Mouse (Mus musculus): ENCODE results near the gene Pcgf5. TPM values are rescaled to one million over a fixed set of nuclear protein-coding genes. Genes with fewer than 3 reads are reported as not detected.

Pcgf5 gene
- polyA plus RNA-seq, 1 experiment from 2014 or later = 8.8 TPM

GRCm38 (mm10) chr19:36390714-36391113 is 42.6 kb downstream of the Pcgf5 start:
- H3K27me3 ChIP-seq (replicated peaks) = no peaks in the 10 kb centered on the region
- no peaks in the 10 kb centered on the region for H3K9me3 ChIP-seq
- ATAC-seq (ENCODE audit: low FRiP score, low read depth) = no peak
- H3K4me3 ChIP-seq = no peak overlapping the region
- no peak overlapping the region for H3K9ac ChIP-seq
- no peaks in the 10 kb centered on the region for H3K36me3 ChIP-seq
- WGBS = 50% methylated on average over 1 of the region's 1 CpGs
- no peaks in the 10 kb centered on the region for H3K4me1 ChIP-seq
- no peak overlapping the region for H3K27ac ChIP-seq
- no peak overlapping the region for H3K4me2 ChIP-seq (replicated peaks)

GRCm38 (mm10) chr19:36398500-36398899 is 50.4 kb downstream of the Pcgf5 start:
- Histone ChIP-seq H3K9me3 (no peaks in the 10 kb centered on the region), H3K4me3 (no peak overlapping the region), H3K9ac (no peak overlapping the region), H3K4me2 (replicated peaks) (no peak overlapping the region), H3K27ac (no peak overlapping the region), H3K27me3 (replicated peaks) (no peaks in the 10 kb centered on the region), H3K4me1 (no peaks in the 10 kb centered on the region), H3K36me3 (no peaks in the 10 kb centered on the region)
- WGBS = 88% methylated on average over 3 of the region's 3 CpGs
- no peak for ATAC-seq (ENCODE audit: low FRiP score, low read depth)

- H3K36me3 ChIP-seq = no peaks in the 10 kb centered on the region
- H3K27me3 ChIP-seq (replicated peaks) = peaks cover 5% of the 10 kb centered on the region
- no peak overlapping the region for H3K9ac ChIP-seq
- H3K27ac ChIP-seq = no peak overlapping the region
- ATAC-seq (ENCODE audit: low FRiP score, low read depth) = no peak
- 69% methylated on average over 10 of the region's 10 CpGs for WGBS
- H3K4me1 ChIP-seq = peaks cover 4% of the 10 kb centered on the region; the same call in 1 of the 2 replicates
- H3K4me2 ChIP-seq (replicated peaks) = peak overlapping the region; percentile 86; the same call in 1 of the 2 replicates
- H3K9me3 ChIP-seq = no peaks in the 10 kb centered on the region
- no peak overlapping the region for H3K4me3 ChIP-seq
Measured at GRCm38 (mm10) chr19:36408352-36409100, 60.4 kb downstream of the Pcgf5 start.

GRCm38 (mm10) chr19:36409280-36409860 is 61.3 kb downstream of the Pcgf5 start:
- under 1% methylated on average over 51 of the region's 53 CpGs for WGBS
- H3K9me3 ChIP-seq = no peaks in the 10 kb centered on the region
- peak overlapping the region; percentile 76 for H3K4me3 ChIP-seq
- peak; percentile 97 for ATAC-seq (ENCODE audit: low FRiP score, low read depth)
- H3K4me1 ChIP-seq = peaks cover 4% of the 10 kb centered on the region; the same call in 1 of the 2 replicates
- H3K27me3 ChIP-seq (replicated peaks) = peaks cover 5% of the 10 kb centered on the region
- H3K36me3 ChIP-seq = no peaks in the 10 kb centered on the region
- H3K4me2 ChIP-seq (replicated peaks) = peak overlapping the region; percentile 86
- no peak overlapping the region for H3K27ac ChIP-seq
- peak overlapping the region; percentile 72 for H3K9ac ChIP-seq

- H3K4me2 ChIP-seq (replicated peaks) = peak overlapping the region; percentile 86
- H3K27me3 ChIP-seq (replicated peaks) = peaks cover 5% of the 10 kb centered on the region
- WGBS = under 1% methylated on average over 68 of the region's 82 CpGs
- no peaks in the 10 kb centered on the region for H3K36me3 ChIP-seq
- H3K9me3 ChIP-seq = no peaks in the 10 kb centered on the region
- no peak for ATAC-seq (ENCODE audit: low FRiP score, low read depth)
- H3K4me1 ChIP-seq = peaks cover 4% of the 10 kb centered on the region; the same call in 1 of the 2 replicates
- peak overlapping the region; percentile 72 for H3K9ac ChIP-seq
- H3K4me3 ChIP-seq = peak overlapping the region; percentile 76
- H3K27ac ChIP-seq = no peak overlapping the region
Measured at GRCm38 (mm10) chr19:36409861-36410392, 61.8 kb downstream of the Pcgf5 start.

GRCm38 (mm10) chr19:36419885-36420284 is 71.8 kb downstream of the Pcgf5 start:
- ATAC-seq (ENCODE audit: low FRiP score, low read depth) = no peak
- H3K4me1 ChIP-seq = no peaks in the 10 kb centered on the region
- H3K4me2 ChIP-seq (replicated peaks) = no peak overlapping the region
- no peak overlapping the region for H3K9ac ChIP-seq
- no peaks in the 10 kb centered on the region for H3K36me3 ChIP-seq
- no peak overlapping the region for H3K27ac ChIP-seq
- H3K9me3 ChIP-seq = no peaks in the 10 kb centered on the region
- no peaks in the 10 kb centered on the region for H3K27me3 ChIP-seq (replicated peaks)
- no peak overlapping the region for H3K4me3 ChIP-seq

GRCm38 (mm10) chr19:36427195-36427876 is 79.2 kb downstream of the Pcgf5 start:
- Histone ChIP-seq H3K36me3 (no peaks in the 10 kb centered on the region), H3K4me3 (no peak overlapping the region), H3K27me3 (replicated peaks) (no peaks in the 10 kb centered on the region), H3K27ac (no peak overlapping the region), H3K9me3 (no peaks in the 10 kb centered on the region), H3K4me2 (replicated peaks) (no peak overlapping the region), H3K4me1 (no peaks in the 10 kb centered on the region), H3K9ac (no peak overlapping the region)
- ATAC-seq (ENCODE audit: low FRiP score, low read depth) = no peak
- 94% methylated on average over 7 of the region's 7 CpGs for WGBS

GRCm38 (mm10) chr19:36428116-36428515 is 80.0 kb downstream of the Pcgf5 start:
- no peaks in the 10 kb centered on the region for H3K9me3 ChIP-seq
- H3K4me2 ChIP-seq (replicated peaks) = no peak overlapping the region
- no peaks in the 10 kb centered on the region for H3K27me3 ChIP-seq (replicated peaks)
- no peaks in the 10 kb centered on the region for H3K36me3 ChIP-seq
- 84% methylated on average over 4 of the region's 4 CpGs for WGBS
- no peak overlapping the region for H3K9ac ChIP-seq
- ATAC-seq (ENCODE audit: low FRiP score, low read depth) = no peak
- no peak overlapping the region for H3K27ac ChIP-seq
- no peak overlapping the region for H3K4me3 ChIP-seq
- no peaks in the 10 kb centered on the region for H3K4me1 ChIP-seq

- no peak for ATAC-seq (ENCODE audit: low FRiP score, low read depth)
- H3K27ac ChIP-seq = no peak overlapping the region
- 97% methylated on average over 1 of the region's 1 CpGs for WGBS
Measured at GRCm38 (mm10) chr19:36429354-36429753, 81.2 kb downstream of the Pcgf5 start.

GRCm38 (mm10) chr19:36433161-36433560 is 85.1 kb downstream of the Pcgf5 start:
- ATAC-seq (ENCODE audit: low FRiP score, low read depth) = no peak
- 89% methylated on average over 3 of the region's 3 CpGs for WGBS
- no peak overlapping the region for H3K4me3 ChIP-seq
- H3K4me2 ChIP-seq (replicated peaks) = no peak overlapping the region
- no peaks in the 10 kb centered on the region for H3K36me3 ChIP-seq
- H3K9ac ChIP-seq = no peak overlapping the region
- H3K27me3 ChIP-seq (replicated peaks) = no peaks in the 10 kb centered on the region
- no peaks in the 10 kb centered on the region for H3K4me1 ChIP-seq
- H3K27ac ChIP-seq = no peak overlapping the region
- H3K9me3 ChIP-seq = no peaks in the 10 kb centered on the region

More at GRCm38 (mm10) chr19:36429354-36429753, 81.2 kb downstream of the Pcgf5 start:
- H3K4me1 ChIP-seq = no peaks in the 10 kb centered on the region
- no peak overlapping the region for H3K9ac ChIP-seq
- H3K27me3 ChIP-seq (replicated peaks) = no peaks in the 10 kb centered on the region
- no peaks in the 10 kb centered on the region for H3K9me3 ChIP-seq
- no peaks in the 10 kb centered on the region for H3K36me3 ChIP-seq
- no peak overlapping the region for H3K4me2 ChIP-seq (replicated peaks)
- no peak overlapping the region for H3K4me3 ChIP-seq

- no peaks in the 10 kb centered on the region for H3K36me3 ChIP-seq
- H3K27ac ChIP-seq = no peak overlapping the region
- no peak overlapping the region for H3K9ac ChIP-seq
- H3K9me3 ChIP-seq = no peaks in the 10 kb centered on the region
- H3K4me3 ChIP-seq = no peak overlapping the region
- peak; percentile 44; the same call in 1 of the 2 replicates for ATAC-seq (ENCODE audit: low FRiP score, low read depth)
- no peaks in the 10 kb centered on the region for H3K27me3 ChIP-seq (replicated peaks)
- 56% methylated on average over 9 of the region's 9 CpGs for WGBS
- H3K4me1 ChIP-seq = no peaks in the 10 kb centered on the region
- no peak overlapping the region for H3K4me2 ChIP-seq (replicated peaks)
Measured at GRCm38 (mm10) chr19:36439894-36440714, 92.0 kb downstream of the Pcgf5 start.
